Mouse (Mus musculus) cerebellum, adult 8-10 months (tissue): ENCODE data around the gene Efhd2.
A peak's percentile ranks its signal among the peaks of the same experiment; 100 is the strongest.

Source experiments
- DNase-seq: peaks from one replicate; pipeline ENCODE4 v3.0.0; 2022

Efhd2 gene

GRCm38 (mm10) chr4:141879875-141880274, 5.2 kb upstream of the Efhd2 start:
- no peak for DNase-seq

- DNase-seq = no peak
Measured at GRCm38 (mm10) chr4:141879074-141879473, 4.4 kb upstream of the Efhd2 start.

DNA sequence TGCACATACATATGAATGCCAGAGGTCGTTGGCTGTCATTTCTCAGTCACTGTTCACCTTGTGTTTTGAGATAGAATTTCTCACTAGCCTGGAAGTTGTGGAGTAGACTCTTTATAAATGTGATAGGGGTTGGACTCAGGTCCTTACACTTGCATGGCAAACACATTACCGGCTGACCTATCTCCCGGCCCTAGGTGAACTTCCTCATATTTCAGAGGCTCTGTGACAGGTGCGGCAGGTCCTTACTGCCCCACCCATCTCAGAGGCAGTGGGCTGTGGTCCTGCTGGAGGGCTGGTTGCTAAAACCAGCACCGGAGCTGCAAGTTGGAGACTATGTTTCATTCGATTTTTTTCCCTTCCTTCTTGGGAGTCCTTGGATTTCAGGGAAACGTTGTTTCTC, 3.9 kb upstream of the Efhd2 start:
- DNase-seq = no peak

DNA sequence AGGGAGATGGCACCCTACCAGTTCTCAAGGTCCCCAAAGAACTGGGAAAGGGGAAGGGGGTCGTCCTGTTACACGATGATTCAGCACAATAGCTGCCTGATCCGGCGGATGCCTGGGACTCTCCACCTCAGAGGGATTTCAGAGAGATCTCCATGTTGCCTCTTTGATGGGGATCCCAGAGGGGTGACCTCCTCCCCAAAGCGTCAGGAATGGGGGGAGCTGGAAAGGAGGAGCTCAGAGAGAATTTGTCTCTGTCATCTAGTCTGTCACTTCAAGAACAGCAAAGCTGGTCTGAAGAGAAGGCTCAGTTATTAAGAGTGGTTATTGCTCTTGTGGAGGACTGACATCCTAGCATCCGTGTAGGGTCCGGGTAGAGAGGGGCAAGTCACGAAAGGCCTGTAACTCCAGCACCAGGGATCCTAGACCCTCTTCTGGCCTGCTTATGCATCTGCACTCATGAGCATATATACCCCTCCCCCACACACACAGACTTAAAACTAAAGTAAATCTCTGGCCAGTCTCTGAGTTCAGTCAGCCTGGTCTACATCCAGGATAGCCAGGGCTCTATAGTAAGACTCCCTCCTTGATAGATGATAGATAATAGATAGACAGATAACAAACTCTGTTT, 875 bp upstream of the Efhd2 start:
- no peak for DNase-seq

DNA sequence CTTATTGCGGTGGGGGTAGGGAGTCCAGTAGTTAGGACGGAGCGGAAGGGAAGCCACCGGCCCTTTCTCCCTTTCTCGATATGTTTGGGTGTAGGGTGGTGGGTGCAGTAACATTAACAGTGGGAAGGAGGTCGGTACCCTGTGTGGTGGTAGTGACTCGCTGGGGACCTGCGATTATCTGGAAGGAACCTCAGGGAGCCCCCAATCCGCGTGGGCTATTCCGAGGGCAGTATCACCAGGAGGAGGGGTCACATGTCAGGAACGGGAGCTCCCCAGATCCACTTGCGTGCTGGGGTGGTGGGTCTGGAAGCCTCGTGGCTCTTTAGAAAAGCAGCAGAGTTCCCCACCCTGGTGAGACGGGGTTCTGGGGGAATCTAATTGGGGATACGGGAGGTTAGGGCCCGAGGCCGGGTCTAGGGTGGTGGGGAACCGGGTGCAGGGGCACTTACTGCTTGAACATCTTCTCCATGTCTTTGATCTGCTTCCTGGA, 564 bp downstream of the Efhd2 start:
- DNase-seq = no peak

- no peak for DNase-seq
Measured at GRCm38 (mm10) chr4:141872977-141873376, 1.7 kb downstream of the Efhd2 start.

DNA sequence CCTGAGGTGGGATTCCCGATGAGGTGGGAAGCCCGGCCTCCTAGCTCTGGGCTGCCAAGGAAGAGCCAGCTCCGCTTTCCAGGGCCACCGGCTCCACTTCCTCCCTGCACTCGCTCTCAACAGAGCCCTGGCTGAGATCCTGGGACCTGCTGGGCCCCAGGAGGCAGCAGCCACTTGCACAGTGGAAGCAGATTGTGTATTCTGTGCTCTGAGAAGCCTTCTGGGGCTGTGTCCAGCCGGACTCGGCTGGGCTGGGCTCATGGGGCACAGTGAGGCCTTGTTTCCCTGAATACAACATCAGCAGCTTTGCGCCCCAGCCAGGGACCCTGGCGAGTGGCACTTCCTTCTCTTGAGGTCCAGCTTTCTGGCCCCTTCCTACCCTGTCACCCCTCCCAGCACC, 2.8 kb downstream of the Efhd2 start:
- peak; percentile 65 for DNase-seq

DNA sequence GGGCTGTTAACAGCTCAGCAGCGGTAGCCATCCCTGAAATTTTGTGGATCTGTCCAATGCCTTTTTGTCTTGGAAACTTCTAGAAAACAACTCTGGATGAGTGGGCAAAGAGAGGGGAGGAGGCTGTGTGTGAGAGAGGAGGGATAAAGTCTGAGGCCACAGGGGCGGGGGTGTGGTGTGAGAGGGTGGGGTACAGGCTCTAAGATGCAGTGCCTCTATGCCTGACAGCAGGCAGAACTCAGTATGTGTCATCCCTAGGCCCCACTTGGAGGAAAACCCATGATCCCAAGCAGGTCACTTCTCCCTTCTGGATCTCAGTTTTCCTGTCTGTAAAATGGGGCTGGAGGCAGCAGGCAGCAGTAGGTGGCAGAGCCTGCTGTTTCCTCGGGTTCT, 3.4 kb downstream of the Efhd2 start:
- DNase-seq = no peak

GRCm38 (mm10) chr4:141870666-141871332, 3.9 kb downstream of the Efhd2 start:
- DNase-seq = no peak

GRCm38 (mm10) chr4:141869436-141870215, 5.1 kb downstream of the Efhd2 start:
- no peak for DNase-seq

DNA sequence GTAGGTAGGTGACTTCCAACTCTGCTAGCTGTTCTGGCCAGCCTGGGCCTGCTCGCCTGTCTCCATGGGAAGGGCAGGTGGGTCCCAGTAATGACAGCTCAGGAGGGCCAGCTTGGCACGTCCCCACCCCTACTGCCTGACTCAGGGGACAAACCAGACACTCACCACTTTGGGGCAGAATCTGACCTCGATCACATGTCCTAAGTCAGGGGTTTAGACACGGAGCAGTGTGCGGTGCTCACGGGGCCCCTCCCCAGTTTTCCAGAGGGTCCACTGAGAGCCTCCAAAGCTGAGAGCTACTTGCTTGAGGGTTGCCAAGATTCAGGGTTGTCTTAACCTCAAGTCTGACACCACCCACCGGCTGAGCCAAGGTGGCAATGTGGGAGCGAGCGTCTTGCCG, 6.7 kb downstream of the Efhd2 start:
- DNase-seq = no peak

DNA sequence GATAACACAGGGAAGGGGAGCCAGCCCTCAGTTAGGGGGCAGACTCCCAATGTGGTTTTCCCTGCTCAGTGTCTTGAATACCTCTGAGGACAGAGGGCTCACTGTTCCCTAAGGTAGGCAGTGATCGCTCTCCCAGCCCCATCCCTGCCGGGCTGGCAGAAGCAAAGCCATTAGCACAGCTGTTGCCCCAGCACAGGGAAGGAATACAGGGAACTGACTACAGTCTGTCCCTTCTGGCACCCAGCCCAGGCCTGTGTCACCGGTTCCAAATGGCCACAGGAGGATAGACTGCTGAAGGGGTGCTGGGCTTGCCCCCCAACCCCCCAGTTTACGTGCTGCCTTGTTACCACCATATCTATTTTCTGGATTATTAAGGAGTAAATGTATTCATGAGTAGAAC, 7.2 kb downstream of the Efhd2 start:
- no peak for DNase-seq

GRCm38 (mm10) chr4:141866933-141867490, 7.7 kb downstream of the Efhd2 start:
- DNase-seq = no peak

GRCm38 (mm10) chr4:141865600-141865999, 9.1 kb downstream of the Efhd2 start:
- no peak for DNase-seq

DNA sequence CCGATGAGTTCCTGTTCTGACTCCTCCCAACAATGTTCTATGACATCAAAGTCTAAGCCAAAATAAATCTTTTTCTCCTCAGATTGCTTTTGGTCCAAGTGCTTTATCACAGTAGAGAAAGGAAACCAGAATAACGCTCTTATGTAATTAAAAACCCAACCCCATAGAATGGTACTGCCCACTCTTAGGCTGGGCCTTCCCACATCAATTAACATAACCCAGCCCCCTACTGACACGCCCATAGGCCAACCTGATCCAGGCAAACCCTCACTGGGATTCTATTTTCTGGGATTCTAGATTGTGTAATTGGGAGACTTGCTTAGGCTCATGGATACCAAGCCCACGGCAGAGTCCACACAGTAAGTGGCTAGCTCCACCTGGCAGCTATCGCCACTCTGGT, 9.7 kb downstream of the Efhd2 start:
- no peak for DNase-seq

DNA sequence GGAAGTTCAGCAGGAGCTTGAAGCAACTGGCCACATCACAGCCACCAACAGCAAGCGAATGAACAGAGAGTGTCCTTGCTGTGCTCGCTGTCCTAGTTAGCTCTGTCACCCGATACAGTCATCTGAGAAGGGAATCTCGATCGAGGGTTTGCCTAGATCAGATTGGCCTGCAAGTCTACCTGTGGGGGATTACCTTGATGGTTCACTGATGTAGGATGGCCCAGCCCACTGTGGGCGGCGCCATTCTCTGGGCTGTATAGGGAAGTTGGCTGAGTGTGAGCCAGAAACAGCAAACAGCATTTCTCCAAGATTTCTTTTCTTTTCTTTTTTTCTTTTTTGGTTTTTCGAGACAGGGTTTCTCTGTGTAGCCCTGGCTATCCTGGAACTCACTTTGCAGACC, 10.2 kb downstream of the Efhd2 start:
- DNase-seq = no peak

DNA sequence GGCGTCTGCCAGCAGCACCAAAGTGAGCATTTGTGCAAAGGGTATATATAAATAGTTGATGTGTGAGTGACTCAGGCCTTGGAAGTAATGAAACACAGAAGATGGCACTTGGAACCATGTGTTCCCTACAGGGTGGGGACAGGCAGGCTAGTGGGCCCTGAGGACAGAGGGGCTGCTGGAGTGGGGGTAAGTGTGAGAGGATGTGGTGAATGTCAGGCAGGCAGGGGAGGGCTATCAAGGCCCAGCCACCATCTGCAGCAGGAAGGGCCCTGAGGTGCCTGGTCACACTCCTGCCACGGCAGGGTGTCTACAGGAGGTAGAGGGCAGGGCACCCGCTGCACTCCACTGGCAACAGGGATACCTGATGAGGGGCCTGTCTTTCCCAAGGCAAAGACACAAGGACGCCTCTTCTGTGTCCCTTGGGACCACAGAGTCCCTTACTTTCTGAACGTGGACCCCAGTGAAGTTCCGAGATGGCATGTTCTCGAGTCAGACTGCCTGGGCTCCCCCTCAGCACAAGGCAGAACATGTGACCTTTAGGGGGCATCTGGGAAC, 10.9 kb downstream of the Efhd2 start:
- DNase-seq = no peak

DNA sequence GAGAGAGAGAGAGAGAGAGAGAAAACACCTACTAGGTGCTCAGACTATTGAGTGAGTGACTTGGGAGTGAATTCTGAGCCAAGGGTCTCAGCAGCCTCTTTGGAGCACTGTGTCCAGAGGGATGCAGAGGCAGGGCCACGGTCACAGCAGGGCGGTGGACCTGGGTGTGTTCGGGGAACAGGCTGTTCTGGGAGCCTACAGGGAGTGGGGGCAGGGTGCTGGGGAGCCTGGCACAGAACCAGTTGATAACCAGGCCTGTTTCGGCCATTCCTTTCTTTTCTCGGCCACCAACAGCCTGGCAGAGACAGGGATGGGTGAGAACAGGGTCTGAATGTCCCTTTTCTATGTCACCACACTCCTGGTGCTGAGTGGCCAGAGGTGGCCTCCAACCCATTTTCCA, 11.9 kb downstream of the Efhd2 start:
- DNase-seq = no peak

GRCm38 (mm10) chr4:141861591-141862295, 13.0 kb downstream of the Efhd2 start:
- DNase-seq = no peak

DNA sequence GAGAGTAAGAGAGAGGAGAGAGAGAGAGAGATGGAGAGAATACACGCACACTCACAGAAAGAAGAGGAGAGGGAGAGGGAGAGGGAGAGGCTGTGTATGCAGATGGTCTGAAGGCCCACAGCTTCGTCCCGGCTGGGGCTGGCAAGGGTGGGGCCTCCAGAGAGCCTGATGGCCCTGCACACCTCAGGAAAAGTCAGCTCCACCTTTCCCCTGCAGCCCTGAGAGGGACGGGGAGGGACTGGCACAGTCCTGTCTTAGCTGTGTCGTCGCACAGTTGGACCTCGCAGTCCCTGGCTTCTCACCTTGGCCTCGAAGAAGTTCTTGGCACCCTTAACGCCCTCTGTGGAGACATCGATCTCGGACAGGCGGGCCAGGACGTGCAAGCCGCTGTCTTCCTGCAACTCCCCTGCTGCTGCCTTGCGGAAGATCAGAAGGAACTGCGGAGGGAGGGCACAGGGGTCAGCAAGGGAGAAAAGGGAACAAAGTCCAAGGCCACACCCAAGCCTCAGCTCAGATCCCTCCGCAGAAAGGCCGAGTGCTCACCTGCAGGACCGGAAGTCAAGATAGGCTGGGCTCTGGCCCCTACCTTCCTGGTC, 14.4 kb downstream of the Efhd2 start:
- no peak for DNase-seq

- DNase-seq = no peak
Measured at GRCm38 (mm10) chr4:141859351-141859750, 15.4 kb downstream of the Efhd2 start.

DNA sequence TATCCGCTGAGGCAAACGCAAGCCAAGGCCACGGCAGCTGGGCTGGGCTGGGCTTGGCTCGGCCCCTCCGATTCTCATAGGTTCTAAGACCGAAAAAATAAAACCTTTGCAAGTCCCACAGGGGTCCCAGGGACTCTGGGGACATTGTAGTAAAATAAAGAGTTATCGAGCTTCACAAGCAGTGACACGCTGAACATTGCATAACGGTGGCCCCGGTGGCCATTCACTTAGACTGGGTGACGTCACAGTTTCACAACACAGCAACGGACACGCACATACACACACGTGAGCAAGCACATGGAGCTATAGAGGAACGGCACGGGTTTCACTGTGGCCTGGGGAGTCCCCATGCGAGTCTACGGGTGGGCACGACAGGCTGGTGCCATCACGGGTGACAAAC, 16.2 kb downstream of the Efhd2 start:
- DNase-seq = no peak
